Mouse (Mus musculus): Measurements from ENCODE around the gene Aplp2. TPM values are rescaled to one million over a fixed set of nuclear protein-coding genes. Genes with fewer than 3 reads are reported as not detected.
A peak's percentile ranks its signal among the peaks of the same experiment; 100 is the strongest.

Gene Aplp2
- polyA plus RNA-seq (2016; fragmentation: Nextera tagmentation; extraction: Ambion mirVana): 257 and 312 TPM in 2 replicates

- Histone ChIP-seq H3K9me3 (no peaks in the 10 kb centered on the region), H3K36me3 (no peaks in the 10 kb centered on the region), H3K27me3 (ENCODE audit: insufficient read depth, poor library complexity, severe bottlenecking) (no peaks in the 10 kb centered on the region), H3K27ac (peak within 1 kb of the TSS; percentile 94), H3K4me3 (peak within 1 kb of the TSS; percentile 98), H3K4me1 (peaks cover 19% of the 10 kb centered on the region)
- WGBS: under 1% methylated on average over 63 of the region's 63 CpGs
- DNase-seq (ENCODE audit: low spot score): peak; percentile 99
Observed at GRCm38 (mm10) chr9:31211690-31212499, at the start of gene Aplp2. TSS of gene Aplp2 (minus strand) at chr9:31211815.

DNA sequence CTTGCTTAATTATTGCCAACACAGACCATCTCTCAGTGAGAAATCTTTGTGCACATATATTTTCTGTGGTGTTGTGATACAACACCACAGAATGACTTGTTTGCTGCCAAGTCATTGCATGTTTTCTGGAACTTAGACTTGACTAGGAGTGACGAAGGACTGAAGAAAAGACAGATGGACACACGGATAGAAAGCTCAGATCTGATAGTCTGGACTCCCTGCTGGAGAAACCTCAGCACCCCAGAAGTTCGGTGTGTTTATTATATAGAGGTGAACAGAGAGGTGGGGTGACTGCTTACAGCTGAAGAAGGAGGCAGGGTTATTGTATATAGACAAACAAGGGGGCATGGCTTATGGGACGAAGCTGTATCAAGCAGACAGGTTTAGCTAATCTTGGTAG, 48.6 kb upstream of the Aplp2 start:
- H3K27ac ChIP-seq: no peak overlapping the region
- no peaks in the 10 kb centered on the region for H3K9me3 ChIP-seq
- H3K27me3 ChIP-seq (ENCODE audit: insufficient read depth, poor library complexity, severe bottlenecking): no peaks in the 10 kb centered on the region
- no peak for DNase-seq (ENCODE audit: low spot score)
- peaks cover 22% of the 10 kb centered on the region for H3K4me1 ChIP-seq
- H3K4me3 ChIP-seq: no peak overlapping the region
- no peaks in the 10 kb centered on the region for H3K36me3 ChIP-seq
- 73% methylated on average over 4 of the region's 4 CpGs for WGBS

GRCm38 (mm10) chr9:31258237-31258636, 46.6 kb upstream of the Aplp2 start:
- Histone ChIP-seq H3K27me3 (ENCODE audit: insufficient read depth, poor library complexity, severe bottlenecking) (no peaks in the 10 kb centered on the region), H3K4me3 (no peak overlapping the region), H3K4me1 (peaks cover 37% of the 10 kb centered on the region), H3K9me3 (no peaks in the 10 kb centered on the region), H3K36me3 (no peaks in the 10 kb centered on the region), H3K27ac (no peak overlapping the region)
- no peak for DNase-seq (ENCODE audit: low spot score)
- WGBS: 53% methylated on average over 3 of the region's 3 CpGs

GRCm38 (mm10) chr9:31255953-31256352, 44.3 kb upstream of the Aplp2 start:
- Histone ChIP-seq H3K4me3 (no peak overlapping the region), H3K4me1 (peaks cover 22% of the 10 kb centered on the region; the same call in 1 of the 2 replicates), H3K27me3 (ENCODE audit: insufficient read depth, poor library complexity, severe bottlenecking) (no peaks in the 10 kb centered on the region), H3K27ac (no peak overlapping the region), H3K36me3 (no peaks in the 10 kb centered on the region), H3K9me3 (no peaks in the 10 kb centered on the region)
- DNase-seq (ENCODE audit: low spot score): no peak
- 56% methylated on average over 7 of the region's 7 CpGs for WGBS

GRCm38 (mm10) chr9:31254697-31255004, 43.0 kb upstream of the Aplp2 start:
- peak overlapping the region; percentile 83 for H3K27ac ChIP-seq

GRCm38 (mm10) chr9:31253866-31254696, 42.5 kb upstream of the Aplp2 start:
- Histone ChIP-seq H3K4me1 (peaks cover 17% of the 10 kb centered on the region; the same call in 1 of the 2 replicates), H3K9me3 (no peaks in the 10 kb centered on the region), H3K36me3 (no peaks in the 10 kb centered on the region), H3K27me3 (ENCODE audit: insufficient read depth, poor library complexity, severe bottlenecking) (no peaks in the 10 kb centered on the region), H3K27ac (peak overlapping the region; percentile 83), H3K4me3 (no peak overlapping the region)
- DNase-seq (ENCODE audit: low spot score): no peak
- 65% methylated on average over 11 of the region's 11 CpGs for WGBS

More at GRCm38 (mm10) chr9:31254697-31255004, 43.0 kb upstream of the Aplp2 start:
- no peak for DNase-seq (ENCODE audit: low spot score)
- no peaks in the 10 kb centered on the region for H3K9me3 ChIP-seq
- H3K36me3 ChIP-seq: no peaks in the 10 kb centered on the region
- peaks cover 17% of the 10 kb centered on the region; the same call in 1 of the 2 replicates for H3K4me1 ChIP-seq
- H3K4me3 ChIP-seq: no peak overlapping the region
- H3K27me3 ChIP-seq (ENCODE audit: insufficient read depth, poor library complexity, severe bottlenecking): no peaks in the 10 kb centered on the region
- WGBS: 72% methylated on average over 7 of the region's 7 CpGs

- Histone ChIP-seq H3K9me3 (no peaks in the 10 kb centered on the region), H3K4me3 (peak overlapping the region; percentile 33), H3K4me1 (peaks cover 17% of the 10 kb centered on the region; the same call in 1 of the 2 replicates), H3K36me3 (no peaks in the 10 kb centered on the region), H3K27ac (peak overlapping the region; percentile 83), H3K27me3 (ENCODE audit: insufficient read depth, poor library complexity, severe bottlenecking) (no peaks in the 10 kb centered on the region)
- 25% methylated on average over 10 of the region's 10 CpGs for WGBS
- DNase-seq (ENCODE audit: low spot score): peak; percentile 83
Observed at GRCm38 (mm10) chr9:31253311-31253734, 41.7 kb upstream of the Aplp2 start.

- Histone ChIP-seq H3K27ac (peak overlapping the region; percentile 83; the same call in 1 of the 2 replicates), H3K9me3 (no peaks in the 10 kb centered on the region), H3K27me3 (ENCODE audit: insufficient read depth, poor library complexity, severe bottlenecking) (no peaks in the 10 kb centered on the region), H3K4me1 (peaks cover 17% of the 10 kb centered on the region; the same call in 1 of the 2 replicates), H3K36me3 (no peaks in the 10 kb centered on the region), H3K4me3 (no peak overlapping the region)
- peak; percentile 90 for DNase-seq (ENCODE audit: low spot score)
- 60% methylated on average over 10 of the region's 10 CpGs for WGBS
Observed at GRCm38 (mm10) chr9:31252182-31252799, 40.7 kb upstream of the Aplp2 start.

- H3K36me3 ChIP-seq: no peaks in the 10 kb centered on the region
- DNase-seq (ENCODE audit: low spot score): no peak
- no peak overlapping the region for H3K4me3 ChIP-seq
- no peaks in the 10 kb centered on the region for H3K9me3 ChIP-seq
- no peaks in the 10 kb centered on the region for H3K27me3 ChIP-seq (ENCODE audit: insufficient read depth, poor library complexity, severe bottlenecking)
- H3K27ac ChIP-seq: no peak overlapping the region
- WGBS: 80% methylated on average over 8 of the region's 8 CpGs
- H3K4me1 ChIP-seq: no peaks in the 10 kb centered on the region
Observed at GRCm38 (mm10) chr9:31247447-31248220, 36.0 kb upstream of the Aplp2 start.

DNA sequence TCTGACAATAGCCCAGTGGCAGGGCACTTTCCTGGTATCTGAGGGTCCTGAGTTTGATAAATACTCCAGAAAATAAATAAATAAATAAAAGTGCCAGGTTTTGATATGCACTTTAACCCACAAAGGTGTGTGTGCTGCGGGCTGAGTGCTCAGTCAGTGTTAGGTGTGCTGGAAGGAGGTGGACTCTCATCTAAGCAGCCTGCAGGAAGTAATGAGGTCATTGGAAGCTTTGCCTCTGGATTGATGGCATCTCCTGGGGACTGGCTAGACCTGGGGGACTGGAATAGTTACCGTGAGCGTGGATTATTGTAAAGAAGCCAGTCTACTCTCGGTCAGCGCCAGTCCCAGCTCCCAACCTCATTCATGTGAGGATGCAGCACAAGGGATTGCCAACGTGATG, 34.8 kb upstream of the Aplp2 start:
- H3K27ac ChIP-seq: no peak overlapping the region
- H3K4me3 ChIP-seq: no peak overlapping the region
- 64% methylated on average over 6 of the region's 6 CpGs for WGBS
- no peak for DNase-seq (ENCODE audit: low spot score)
- no peaks in the 10 kb centered on the region for H3K9me3 ChIP-seq
- H3K27me3 ChIP-seq (ENCODE audit: insufficient read depth, poor library complexity, severe bottlenecking): no peaks in the 10 kb centered on the region
- H3K4me1 ChIP-seq: no peaks in the 10 kb centered on the region; the same call in 1 of the 2 replicates
- H3K36me3 ChIP-seq: no peaks in the 10 kb centered on the region

- Histone ChIP-seq H3K27me3 (ENCODE audit: insufficient read depth, poor library complexity, severe bottlenecking) (no peaks in the 10 kb centered on the region), H3K4me3 (no peak overlapping the region), H3K4me1 (peaks cover 10% of the 10 kb centered on the region; the same call in 1 of the 2 replicates), H3K27ac (no peak overlapping the region), H3K36me3 (no peaks in the 10 kb centered on the region), H3K9me3 (no peaks in the 10 kb centered on the region)
- DNase-seq (ENCODE audit: low spot score): no peak
- WGBS: 85% methylated on average over 6 of the region's 6 CpGs
Observed at GRCm38 (mm10) chr9:31245006-31245405, 33.4 kb upstream of the Aplp2 start.

- Histone ChIP-seq H3K4me1 (peaks cover 10% of the 10 kb centered on the region; the same call in 1 of the 2 replicates), H3K27ac (no peak overlapping the region), H3K36me3 (no peaks in the 10 kb centered on the region), H3K27me3 (ENCODE audit: insufficient read depth, poor library complexity, severe bottlenecking) (no peaks in the 10 kb centered on the region), H3K9me3 (no peaks in the 10 kb centered on the region), H3K4me3 (no peak overlapping the region)
- DNase-seq (ENCODE audit: low spot score): no peak
- WGBS: 78% methylated on average over 5 of the region's 5 CpGs
Observed at GRCm38 (mm10) chr9:31243939-31244333, 32.3 kb upstream of the Aplp2 start.

All from heart, embryonic 10.5 days (tissue).